Mouse (Mus musculus) CH12.LX (cell line): ENCODE data around the gene Kcnh2. TPM values are rescaled to one million over a fixed set of nuclear protein-coding genes. Genes with fewer than 3 reads are reported as not detected.

ENCODE experiments used
- DNase-seq: peaks from one replicate; pipeline ENCODE4 v3.0.0-alpha.2; 2013; ENCODE audit errors: extremely low read depth
- H3K27ac ChIP-seq: 2 replicates; pipeline ENCODE4 v1.5.1; 2012; ENCODE audit warnings: low read depth, mild to moderate bottlenecking, control low read depth, moderate library complexity; ENCODE audit not compliant: insufficient read depth
- H3K27me3 ChIP-seq: replicated peaks from 2 replicates; pipeline ENCODE3; 2012; ENCODE audit warnings: inconsistent platforms
- H3K36me3 ChIP-seq, 2 experiments: replicated peaks in 1 of 2; 2 replicates each; pipeline versions ENCODE3 to v1.6.1; 2012; ENCODE audit warnings: inconsistent platforms in 1 of 2, low read length in 1 of 2, mild to moderate bottlenecking in 1 of 2, mixed read lengths in 1 of 2, moderate library complexity in 1 of 2; ENCODE audit not compliant: control insufficient read depth in 1 of 2, insufficient read depth in 1 of 2
- H3K4me1 ChIP-seq, 2 experiments: 2 replicates each; pipeline ENCODE4 v1.6.1; 2012; ENCODE audit warnings: inconsistent platforms in 1 of 2, moderate library complexity in 1 of 2; ENCODE audit not compliant: insufficient read depth in 2 of 2, control insufficient read depth in 1 of 2
- H3K4me2 ChIP-seq: 2 replicates; pipeline ENCODE4 v1.6.1; 2012; ENCODE audit warnings: low read depth, mild to moderate bottlenecking, control low read depth; ENCODE audit not compliant: poor library complexity, insufficient read depth, severe bottlenecking
- H3K4me3 ChIP-seq, 3 experiments: fragments of 150-350 bp in 1 of 3; sonication (generic) in 1 of 3; replicated peaks in 1 of 3; 2 replicates each; pipeline versions ENCODE3 to v1.5.1; 2011 to 2012; ENCODE audit warnings: low read depth in 2 of 3, low read length in 2 of 3, mild to moderate bottlenecking in 2 of 3, moderate library complexity in 2 of 3, control low read depth in 1 of 3, improper control_type of control experiment in 1 of 3, inconsistent platforms in 1 of 3, mixed read lengths in 1 of 3; ENCODE audit not compliant: poor library complexity in 1 of 3
- H3K79me2 ChIP-seq: replicated peaks from 2 replicates; pipeline ENCODE4 v1.6.1; 2012; ENCODE audit warnings: mild to moderate bottlenecking, moderate library complexity; ENCODE audit not compliant: control insufficient read depth, poor library complexity, insufficient read depth, severe bottlenecking; ENCODE audit errors: extremely low read depth
- H3K9ac ChIP-seq: 2 replicates; pipeline ENCODE4 v1.6.1; 2012; ENCODE audit warnings: low read depth, mild to moderate bottlenecking, control low read depth, moderate library complexity; ENCODE audit not compliant: insufficient read depth
- H3K9me3 ChIP-seq: replicated peaks from 2 replicates; pipeline ENCODE3; 2012; ENCODE audit warnings: low read length, inconsistent platforms, mixed read lengths
- BHLHE40 ChIP-seq: IDR thresholded peaks from 2 replicates; pipeline ENCODE4 v1.6.1; 2011; ENCODE audit warnings: mild to moderate bottlenecking, low read depth, low read length, improper control_type of control experiment
- CHD1 ChIP-seq: IDR thresholded peaks from 2 replicates; pipeline ENCODE4 v1.6.1; 2012; ENCODE audit warnings: low read depth, low read length, improper control_type of control experiment, inconsistent platforms
- CHD2 ChIP-seq: IDR thresholded peaks from 2 replicates; pipeline ENCODE4 v1.6.1; 2011; ENCODE audit warnings: low read length, improper control_type of control experiment
- CTCF ChIP-seq, 2 experiments: IDR thresholded peaks in 1 of 2; conservative IDR thresholded peaks in 1 of 2; 2 replicates each; pipeline ENCODE4 v1.5.1; 2011 to 2012; ENCODE audit warnings: low read depth in 2 of 2, low read length in 2 of 2, improper control_type of control experiment in 1 of 2, inconsistent platforms in 1 of 2, mild to moderate bottlenecking in 1 of 2, moderate library complexity in 1 of 2
- E2F4 ChIP-seq: IDR thresholded peaks from 2 replicates; pipeline ENCODE4 v1.6.1; 2011; ENCODE audit warnings: low read depth, low read length, improper control_type of control experiment; ENCODE audit not compliant: insufficient replicate concordance
- ELF1 ChIP-seq: IDR thresholded peaks from 2 replicates; pipeline ENCODE4 v1.6.1; 2014; ENCODE audit warnings: low read depth, mild to moderate bottlenecking, inconsistent platforms, low read length, improper control_type of control experiment
- EP300 ChIP-seq: IDR thresholded peaks from 2 replicates; pipeline ENCODE4 v1.6.1; 2011; ENCODE audit warnings: low read length, improper control_type of control experiment
- ETS1 ChIP-seq: conservative IDR thresholded peaks from 2 replicates; pipeline ENCODE4 v1.6.1; 2012; ENCODE audit warnings: low read depth, mild to moderate bottlenecking, inconsistent platforms, low read length, improper control_type of control experiment, moderate library complexity
- GABPA ChIP-seq: IDR thresholded peaks from 2 replicates; pipeline ENCODE4 v1.6.1; 2012; ENCODE audit warnings: low read depth, low read length, improper control_type of control experiment, inconsistent platforms; ENCODE audit not compliant: insufficient replicate concordance
- JUN ChIP-seq: IDR thresholded peaks from 2 replicates; pipeline ENCODE4 v1.6.1; 2011; ENCODE audit warnings: low read depth, mild to moderate bottlenecking, low read length, improper control_type of control experiment, moderate library complexity; ENCODE audit not compliant: insufficient read depth
- MAX ChIP-seq: IDR thresholded peaks from 2 replicates; pipeline ENCODE4 v1.6.1; 2011; ENCODE audit warnings: low read length, improper control_type of control experiment
- MEF2A ChIP-seq: IDR thresholded peaks from 2 replicates; pipeline ENCODE4 v1.6.1; 2014; ENCODE audit warnings: low read depth, mild to moderate bottlenecking, inconsistent platforms, low read length, improper control_type of control experiment, borderline replicate concordance
- NELFE ChIP-seq: IDR thresholded peaks from 2 replicates; pipeline ENCODE4 v1.6.1; 2011; ENCODE audit warnings: low read depth, low read length, improper control_type of control experiment
- PAX5 ChIP-seq: IDR thresholded peaks from 2 replicates; pipeline ENCODE4 v1.6.1; 2012; ENCODE audit warnings: low read length, inconsistent platforms, mixed read lengths
- POLR2A ChIP-seq: IDR thresholded peaks from 2 replicates; pipeline ENCODE4 v1.6.1; 2011; ENCODE audit warnings: low read depth, mild to moderate bottlenecking, improper control_type of control experiment, low read length
- POLR2AphosphoS2 ChIP-seq: IDR thresholded peaks from 2 replicates; pipeline ENCODE4 v1.6.1; 2011; ENCODE audit warnings: low read depth, low read length, improper control_type of control experiment
- TCF12 ChIP-seq: IDR thresholded peaks from 2 replicates; pipeline ENCODE4 v1.6.1; 2014; ENCODE audit warnings: low read depth, mild to moderate bottlenecking, inconsistent platforms, low read length, improper control_type of control experiment
- UBTF ChIP-seq: IDR thresholded peaks from 2 replicates; pipeline ENCODE4 v1.6.1; 2012; ENCODE audit warnings: low read depth, mild to moderate bottlenecking, inconsistent platforms, low read length, improper control_type of control experiment, moderate library complexity
- ZC3H11A ChIP-seq: IDR thresholded peaks from 2 replicates; pipeline ENCODE4 v1.6.1; 2012; ENCODE audit warnings: low read depth, mild to moderate bottlenecking, inconsistent platforms, low read length, improper control_type of control experiment
- ZKSCAN1 ChIP-seq: IDR thresholded peaks from 2 replicates; pipeline ENCODE4 v1.6.1; 2012; ENCODE audit warnings: low read depth, inconsistent platforms, low read length, improper control_type of control experiment, borderline replicate concordance
- ZMIZ1 ChIP-seq: IDR thresholded peaks from 2 replicates; pipeline ENCODE4 v1.6.1; 2012; ENCODE audit warnings: low read depth, mild to moderate bottlenecking, inconsistent platforms, low read length, improper control_type of control experiment
- ZNF384 ChIP-seq: IDR thresholded peaks from 2 replicates; pipeline ENCODE4 v1.6.1; 2012; ENCODE audit warnings: low read depth, low read length, improper control_type of control experiment, inconsistent platforms
- dilution Hi-C: fragments of 300-500 bp; cut with MboI; formaldehyde crosslinking; loops from 2 replicates; pipeline ENCODE4 v1.14.3; 2020; ENCODE audit warnings: low sequenced_read_pairs; ENCODE audit not compliant: extremely low pct_unique_long_range_greater_than_20kb, extremely low pct_ligation_motif_present
- in situ Hi-C: fragments of 300-500 bp; cut with MboI; formaldehyde crosslinking; loops from 3 replicates; pipeline ENCODE4 v1.14.3; 2019; ENCODE audit warnings: low sequenced_read_pairs, low pct_ligation_motif_present, low pct_unique_long_range_greater_than_20kb, mixed read lengths
- polyA plus RNA-seq: library from polyadenylated mRNA; unstranded; fragments of >175 nt; gene quantifications from 2 replicates; pipeline ENCODE4 v1.2.1, GENCODE M21; 2012; ENCODE audit warnings: low read depth; ENCODE audit not compliant: insufficient read length
- total RNA-seq, 2 experiments: library from RNA; depleted of rRNA; stranded (reverse); fragments of 300-350 nt in 1 of 2; fragments of >200 nt in 1 of 2; gene quantifications; 2 replicates each; pipeline ENCODE4 v1.2.3; 2012 to 2014

Kcnh2 gene
- total and polyA plus RNA-seq, 3 experiments, result 0.30 to 2.8 (median 0.59) TPM

DNA sequence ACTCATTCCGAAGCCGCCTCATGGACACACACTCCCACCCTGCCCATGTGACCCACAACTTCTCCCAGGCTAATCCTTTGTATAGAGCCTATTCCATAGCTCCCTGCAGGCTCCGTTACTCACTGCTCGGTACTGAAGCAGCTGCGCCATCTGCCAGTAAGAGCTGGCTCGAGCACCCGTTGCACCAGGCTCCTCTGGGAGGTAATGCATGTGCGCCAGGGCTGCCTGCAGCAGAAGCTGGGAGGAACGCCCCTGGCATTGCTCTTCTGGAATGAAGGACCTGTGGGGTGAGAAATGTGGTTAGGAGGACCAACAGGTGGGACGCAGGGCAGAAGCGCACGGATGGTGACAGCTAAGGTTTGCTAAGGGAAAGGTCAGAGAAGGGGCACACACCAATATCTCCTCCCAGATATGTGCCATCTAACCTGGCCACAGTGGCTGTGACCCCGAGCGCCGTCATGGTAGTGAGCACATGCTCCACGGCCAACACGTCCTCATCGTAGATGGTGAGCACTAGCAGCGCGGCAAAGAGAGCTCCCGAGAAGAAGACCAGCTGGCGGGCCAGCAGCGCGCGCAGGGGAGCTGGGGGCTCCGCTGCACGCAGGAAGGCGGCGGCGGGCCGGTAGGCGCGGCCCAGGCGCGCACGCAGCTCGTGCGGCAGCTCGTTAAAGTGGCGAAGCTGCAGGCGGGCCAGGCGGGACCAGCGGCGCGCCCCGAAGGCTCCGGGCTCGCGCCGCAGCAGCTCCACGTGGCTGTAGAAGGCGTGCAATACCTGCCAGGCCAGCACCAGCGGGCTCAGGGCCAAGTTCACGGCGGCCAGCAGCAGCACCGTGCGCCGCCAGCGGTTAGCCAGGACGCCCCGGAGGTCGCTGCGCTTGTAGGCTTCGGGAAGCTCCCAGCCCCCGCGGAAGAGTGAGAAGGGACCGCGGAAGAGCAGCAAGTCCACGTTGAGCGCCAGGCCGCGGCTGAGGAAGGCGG is 36.1 kb upstream of the Kcnh2 start:
- Histone ChIP-seq H3K27me3 (no peaks in the 10 kb centered on the region), H3K9me3 (peaks cover 11% of the 10 kb centered on the region), H3K36me3 (no peaks in the 10 kb centered on the region), H3K4me3 (no peak overlapping the region), H3K9ac (no peak overlapping the region), H3K79me2 (no peaks in the 10 kb centered on the region), H3K27ac (no peak overlapping the region), H3K4me2 (no peak overlapping the region), H3K4me1 (peaks cover 20 to 56% of the 10 kb centered on the region in 2 experiments)
- in situ Hi-C loops, result no loop called here
- DNase-seq, result no peak
- no peak for TF ChIP-seq ZMIZ1
- TF ChIP-seq POLR2A, result no peak
- no peak for TF ChIP-seq GABPA
- no peak for TF ChIP-seq CHD2
- TF ChIP-seq UBTF, result no peak
- TF ChIP-seq EP300, result no peak
- TF ChIP-seq PAX5, result no peak
- no peak for TF ChIP-seq NELFE
- no peak for TF ChIP-seq ZNF384
- dilution Hi-C loops, result no loop called here

DNA sequence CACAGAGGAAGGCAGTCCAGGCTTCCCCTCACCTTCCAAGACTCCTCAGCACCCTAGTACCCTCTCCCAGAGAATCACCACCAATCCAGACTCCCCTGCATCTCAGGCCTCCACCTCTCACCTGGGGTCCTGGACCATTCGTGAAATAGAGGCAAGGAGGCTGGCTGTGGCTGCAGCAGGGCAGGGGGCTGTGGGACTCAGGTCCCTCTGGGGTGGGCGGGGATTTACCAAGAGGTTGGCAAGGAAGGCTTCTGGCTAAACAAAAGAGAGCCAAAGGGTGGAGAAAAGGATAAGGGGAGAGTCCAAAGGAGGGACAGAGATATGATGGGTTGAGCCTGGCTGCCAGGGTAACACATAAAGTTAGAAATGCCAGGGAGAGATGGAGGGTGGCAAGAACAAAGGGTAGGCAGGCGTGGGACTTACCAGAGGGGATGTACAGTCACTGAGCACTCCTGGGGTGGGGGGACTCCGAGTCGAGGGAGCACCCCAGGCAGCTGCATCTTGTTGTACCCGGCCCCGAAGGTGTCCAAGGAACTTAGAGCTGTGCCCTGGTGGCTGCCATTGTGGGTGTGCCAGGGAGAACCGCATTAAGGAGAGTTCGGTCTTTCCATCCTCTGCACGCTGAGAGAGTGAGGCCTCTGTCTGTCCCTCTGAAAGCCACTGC is 34.6 kb upstream of the Kcnh2 start:
- dilution Hi-C loops, result no loop called here
- no peaks in the 10 kb centered on the region for H3K27me3 ChIP-seq
- peaks cover 19 to 50% of the 10 kb centered on the region in 2 experiments for H3K4me1 ChIP-seq

More for the DNA sequence above, 34.6 kb upstream of the Kcnh2 start:
- in situ Hi-C loops, result no loop called here
- Histone ChIP-seq H3K4me2 (no peak overlapping the region), H3K4me3 (no peak overlapping the region), H3K9me3 (peaks cover 11% of the 10 kb centered on the region), H3K36me3 (no peaks in the 10 kb centered on the region), H3K27ac (no peak overlapping the region), H3K9ac (no peak overlapping the region), H3K79me2 (no peaks in the 10 kb centered on the region)
- TF ChIP-seq MEF2A (no peak), TCF12 (no peak), BHLHE40 (no peak), MAX (no peak), POLR2AphosphoS2 (no peak), ZC3H11A (no peak), ETS1 (no peak), NELFE (no peak), CTCF (conservative IDR thresholded peaks at IDR 0.05 in 1 of 2, IDR thresholded peaks at IDR 0.05 in 1 of 2; ENCODE audit: low read depth in 2 of 2, low read length in 2 of 2) (no peak), ZKSCAN1 (no peak), ZMIZ1 (no peak), E2F4 (no peak), CHD1 (no peak), CHD2 (no peak), EP300 (no peak), ELF1 (no peak), JUN (no peak)
- no peak for DNase-seq
